Mouse (Mus musculus): ENCODE measurements around the gene Glod4.

DNA sequence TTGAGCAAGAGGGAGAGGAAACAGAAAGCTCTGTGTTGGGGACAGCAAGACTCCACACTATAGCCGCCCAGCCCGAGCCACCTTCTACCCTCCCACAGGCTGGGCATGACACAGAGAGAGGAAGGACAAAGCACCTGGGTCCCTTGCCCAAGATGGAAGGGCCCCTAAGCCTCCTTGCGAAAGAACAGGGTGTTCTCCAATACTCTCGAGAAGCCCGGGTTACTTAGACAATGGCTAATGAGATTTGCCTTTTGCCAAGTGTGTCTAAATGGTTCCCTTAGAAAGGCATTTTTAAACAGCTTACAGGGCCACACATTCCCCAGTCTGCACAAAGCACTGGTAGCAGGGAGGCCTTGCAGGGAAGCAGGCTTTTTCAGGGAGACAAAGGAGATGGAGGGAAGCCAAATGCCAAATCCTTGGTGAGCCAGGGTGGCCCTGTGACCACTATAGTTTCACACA lies 24.5 kb upstream of the Glod4 start:
- TF ChIP-seq CTCF (IDR thresholded peaks at IDR 0.05; ENCODE audit: extremely low read depth, insufficient read length, insufficient replicate concordance, low read depth, low read length) (no peak), POLR2A (IDR thresholded peaks at IDR 0.05; ENCODE audit: low read depth, low read length) (no peak)

Measured in small intestine, adult 2 months (tissue).